Mouse (Mus musculus) hindbrain, embryonic 11.5 days (tissue): ENCODE results near the gene Espn. TPM values are rescaled to one million over a fixed set of nuclear protein-coding genes. Genes with fewer than 3 reads are reported as not detected.

Experiments used
- ATAC-seq: fragments of 200-750 bp; cut with Nextera tagmentation; 2 replicates; pipeline ENCODE4 v1.8.0; 2017; ENCODE audit warnings: mild to moderate bottlenecking, moderate TSS enrichment, moderate library complexity; ENCODE audit not compliant: low FRiP score
- DNase-seq: peaks from one replicate; pipeline ENCODE4 v3.0.0-alpha.2; 2015; ENCODE audit warnings: low spot score
- H3K27ac ChIP-seq: fragments of 300-500 bp; sonication (generic); 2 replicates; pipeline ENCODE4 v1.5.1; 2014; ENCODE audit warnings: mild to moderate bottlenecking, low read depth, low read length
- H3K27me3 ChIP-seq: fragments of 300-500 bp; sonication (generic); 2 replicates; pipeline ENCODE4 v1.6.1; 2014; ENCODE audit warnings: mild to moderate bottlenecking, low read length, moderate library complexity, mixed read lengths; ENCODE audit not compliant: control insufficient read depth, insufficient read depth
- H3K36me3 ChIP-seq: fragments of 300-500 bp; sonication (generic); 2 replicates; pipeline ENCODE4 v1.6.1; 2014; ENCODE audit warnings: mild to moderate bottlenecking, low read length, moderate library complexity, mixed read lengths; ENCODE audit not compliant: control insufficient read depth, insufficient read depth
- H3K4me1 ChIP-seq: fragments of 300-500 bp; sonication (generic); replicated peaks from 2 replicates; pipeline ENCODE4 v1.6.1; 2014; ENCODE audit warnings: low read length, mixed read lengths; ENCODE audit not compliant: control insufficient read depth, insufficient read depth
- H3K4me2 ChIP-seq: fragments of 300-500 bp; sonication (generic); replicated peaks from 2 replicates; pipeline ENCODE4 v1.6.1; 2014; ENCODE audit warnings: mild to moderate bottlenecking, low read depth, low read length
- H3K4me3 ChIP-seq: fragments of 300-500 bp; sonication (generic); 2 replicates; pipeline ENCODE4 v1.5.1; 2014; ENCODE audit warnings: low read depth, low read length
- H3K9ac ChIP-seq: fragments of 300-500 bp; sonication (generic); 2 replicates; pipeline ENCODE4 v1.6.1; 2014; ENCODE audit warnings: low read depth, low read length
- H3K9me3 ChIP-seq: fragments of 300-500 bp; sonication (generic); 2 replicates; pipeline ENCODE4 v1.6.1; 2016; ENCODE audit warnings: low read length; ENCODE audit not compliant: control insufficient read depth
- WGBS: fragments of 180-500 bp; shearing (Covaris S2); extraction: QIAGEN DNeasy Blood & Tissue Kit; methylation state at CpG from one replicate; pipeline ENCODE4 v1.1.7; 2014; 5-methylcytosine and 5-hydroxymethylcytosine counted together
- polyA plus RNA-seq: library from polyadenylated mRNA; unstranded; fragments of >200 nt; fragmentation: Nextera tagmentation; extraction: Ambion mirVana; gene quantifications from 2 replicates; pipeline ENCODE4 v1.2.1, GENCODE M21; 2014

Espn gene
- polyA plus RNA-seq, 1 experiment from 2014 or later = 2.0 TPM

DNA sequence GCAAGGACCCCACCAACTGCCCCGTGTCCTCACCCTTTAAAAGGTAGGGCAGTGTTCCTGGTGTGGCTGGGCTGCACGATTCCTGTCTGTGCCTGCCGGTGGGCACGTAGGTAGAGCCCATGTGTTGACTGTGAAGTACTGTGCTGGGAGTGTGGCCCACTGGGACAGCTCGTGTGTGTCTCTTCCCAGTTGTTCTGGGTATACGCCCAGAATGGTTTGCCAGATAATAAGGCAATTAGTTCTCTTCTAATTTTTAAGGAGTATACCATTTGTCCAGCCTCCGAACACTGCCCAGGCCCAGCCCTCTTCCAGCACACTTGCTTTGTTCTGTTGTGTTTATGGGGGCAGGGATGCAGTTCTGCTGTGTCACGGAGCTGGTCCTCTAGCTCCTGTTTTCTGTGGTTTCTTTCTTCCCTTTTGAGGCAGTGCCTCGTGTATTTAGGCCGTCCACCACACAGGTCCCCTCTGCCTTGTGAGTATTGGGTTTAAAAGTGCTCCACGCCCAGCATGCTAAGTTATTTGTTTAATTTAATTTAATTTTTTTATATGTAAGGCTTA lies 38.0 kb upstream of the Espn start:
- H3K36me3 ChIP-seq = no peaks in the 10 kb centered on the region
- no peak overlapping the region for H3K9ac ChIP-seq
- H3K27ac ChIP-seq = no peak overlapping the region
- 77% methylated on average over 11 of the region's 11 CpGs for WGBS
- H3K4me1 ChIP-seq = peaks cover 15% of the 10 kb centered on the region
- H3K27me3 ChIP-seq = no peaks in the 10 kb centered on the region
- no peaks in the 10 kb centered on the region for H3K9me3 ChIP-seq
- H3K4me3 ChIP-seq = no peak overlapping the region
- no peak overlapping the region for H3K4me2 ChIP-seq
- ATAC-seq (no peak), DNase-seq (no peak)

DNA sequence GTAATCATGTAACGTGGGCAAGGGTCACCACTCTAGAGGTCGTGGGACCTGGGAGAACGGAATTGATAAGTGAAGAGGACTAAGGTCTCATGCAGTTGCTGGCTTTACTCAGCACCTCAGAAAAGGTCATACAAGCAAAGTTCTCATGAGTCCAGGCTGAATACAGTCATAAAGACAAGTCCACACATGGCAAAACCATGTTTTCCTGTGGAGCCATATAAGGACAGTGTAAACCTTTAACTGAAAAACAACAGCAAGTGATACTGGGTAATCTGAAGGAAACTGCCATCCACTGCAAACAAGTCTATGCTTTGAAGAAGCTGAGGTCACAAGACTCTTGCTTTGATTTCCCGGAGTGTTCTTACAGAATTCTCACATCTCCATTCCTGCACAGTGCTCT lies 37.5 kb upstream of the Espn start:
- Histone ChIP-seq H3K4me2 (no peak overlapping the region), H3K9me3 (no peaks in the 10 kb centered on the region), H3K4me3 (no peak overlapping the region), H3K27ac (no peak overlapping the region), H3K4me1 (peaks cover 15% of the 10 kb centered on the region), H3K9ac (no peak overlapping the region), H3K27me3 (no peaks in the 10 kb centered on the region), H3K36me3 (no peaks in the 10 kb centered on the region)
- ATAC-seq (no peak), DNase-seq (no peak)
- WGBS = 93% methylated on average over 4 of the region's 4 CpGs

DNA sequence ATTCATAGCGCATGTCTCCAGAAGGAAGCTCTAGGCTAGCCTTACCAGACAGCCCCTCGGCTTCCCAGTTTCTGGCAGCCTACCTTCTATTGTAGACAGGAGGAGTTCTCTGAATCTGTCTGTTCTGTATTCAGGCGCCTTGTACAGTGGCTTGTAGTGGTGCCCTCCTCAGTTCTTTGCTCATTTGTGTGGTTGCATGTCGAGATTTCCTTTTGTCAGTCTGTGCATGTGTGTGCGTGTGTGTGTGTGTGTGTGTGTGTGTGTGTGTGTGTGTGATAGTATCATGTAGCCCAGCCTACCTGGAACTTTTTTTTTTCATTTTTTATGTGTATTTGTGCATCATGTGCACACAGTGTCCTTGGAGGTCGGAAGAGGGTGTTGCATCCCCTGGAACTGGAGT lies 36.9 kb upstream of the Espn start:
- no peak for DNase-seq
- no peak overlapping the region for H3K9ac ChIP-seq
- H3K27ac ChIP-seq = no peak overlapping the region
- no peak for ATAC-seq
- no peaks in the 10 kb centered on the region for H3K9me3 ChIP-seq
- no peaks in the 10 kb centered on the region for H3K36me3 ChIP-seq
- no peak overlapping the region for H3K4me2 ChIP-seq
- H3K4me1 ChIP-seq = peaks cover 15% of the 10 kb centered on the region
- no peak overlapping the region for H3K4me3 ChIP-seq
- H3K27me3 ChIP-seq = no peaks in the 10 kb centered on the region
- 91% methylated on average over 6 of the region's 6 CpGs for WGBS

DNA sequence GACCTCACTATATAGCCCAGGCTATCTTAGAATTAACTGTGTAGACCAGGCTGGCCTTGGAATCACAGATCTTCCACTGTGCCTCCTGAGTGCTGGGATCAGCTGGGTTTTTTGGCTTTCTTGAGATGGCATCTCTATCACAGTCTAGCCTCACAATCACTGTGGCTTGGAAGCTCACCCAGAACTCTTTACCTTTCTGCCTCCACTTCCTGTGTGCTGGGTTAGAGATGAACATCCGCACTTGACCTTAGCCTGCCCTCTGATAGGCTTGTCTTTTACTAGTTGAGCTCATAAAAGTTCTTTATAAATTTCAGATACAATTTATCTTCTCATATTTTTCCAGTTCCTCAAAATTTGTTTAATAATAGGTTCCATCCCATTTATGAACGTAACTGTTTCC lies 36.5 kb upstream of the Espn start:
- WGBS = 93% methylated on average over 2 of the region's 2 CpGs
- no peaks in the 10 kb centered on the region for H3K9me3 ChIP-seq
- ATAC-seq = no peak
- no peak overlapping the region for H3K9ac ChIP-seq
- H3K4me3 ChIP-seq = no peak overlapping the region
- peaks cover 15% of the 10 kb centered on the region for H3K4me1 ChIP-seq
- no peaks in the 10 kb centered on the region for H3K27me3 ChIP-seq
- no peaks in the 10 kb centered on the region for H3K36me3 ChIP-seq
- no peak for DNase-seq
- no peak overlapping the region for H3K4me2 ChIP-seq
- no peak overlapping the region for H3K27ac ChIP-seq

DNA sequence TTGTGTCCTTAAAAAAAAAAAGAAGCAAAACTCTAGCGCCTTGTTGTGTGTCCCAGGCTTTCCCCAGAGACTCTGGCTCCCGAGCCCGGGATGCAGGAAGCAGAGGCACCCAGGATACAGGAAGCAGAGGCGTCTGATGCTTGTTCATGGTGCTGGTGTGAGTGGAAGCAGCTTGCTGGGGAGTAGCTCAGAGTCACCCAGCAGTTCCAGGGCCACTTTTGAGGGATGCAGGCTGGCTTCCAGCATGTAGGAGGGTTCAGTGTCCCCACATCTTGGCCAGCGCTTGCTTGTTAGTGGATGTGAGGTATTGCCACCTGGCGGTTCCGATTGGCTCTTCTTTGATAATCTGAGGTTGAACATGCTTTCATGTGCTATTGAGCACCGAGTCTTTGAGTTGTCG lies 35.0 kb upstream of the Espn start:
- H3K4me3 ChIP-seq = no peak overlapping the region
- no peak overlapping the region for H3K4me2 ChIP-seq
- DNase-seq = no peak
- H3K9me3 ChIP-seq = no peaks in the 10 kb centered on the region
- H3K4me1 ChIP-seq = peaks cover 15% of the 10 kb centered on the region
- WGBS = 89% methylated on average over 9 of the region's 9 CpGs
- no peak for ATAC-seq
- no peak overlapping the region for H3K9ac ChIP-seq
- H3K27ac ChIP-seq = no peak overlapping the region
- no peaks in the 10 kb centered on the region for H3K27me3 ChIP-seq
- H3K36me3 ChIP-seq = no peaks in the 10 kb centered on the region

DNA sequence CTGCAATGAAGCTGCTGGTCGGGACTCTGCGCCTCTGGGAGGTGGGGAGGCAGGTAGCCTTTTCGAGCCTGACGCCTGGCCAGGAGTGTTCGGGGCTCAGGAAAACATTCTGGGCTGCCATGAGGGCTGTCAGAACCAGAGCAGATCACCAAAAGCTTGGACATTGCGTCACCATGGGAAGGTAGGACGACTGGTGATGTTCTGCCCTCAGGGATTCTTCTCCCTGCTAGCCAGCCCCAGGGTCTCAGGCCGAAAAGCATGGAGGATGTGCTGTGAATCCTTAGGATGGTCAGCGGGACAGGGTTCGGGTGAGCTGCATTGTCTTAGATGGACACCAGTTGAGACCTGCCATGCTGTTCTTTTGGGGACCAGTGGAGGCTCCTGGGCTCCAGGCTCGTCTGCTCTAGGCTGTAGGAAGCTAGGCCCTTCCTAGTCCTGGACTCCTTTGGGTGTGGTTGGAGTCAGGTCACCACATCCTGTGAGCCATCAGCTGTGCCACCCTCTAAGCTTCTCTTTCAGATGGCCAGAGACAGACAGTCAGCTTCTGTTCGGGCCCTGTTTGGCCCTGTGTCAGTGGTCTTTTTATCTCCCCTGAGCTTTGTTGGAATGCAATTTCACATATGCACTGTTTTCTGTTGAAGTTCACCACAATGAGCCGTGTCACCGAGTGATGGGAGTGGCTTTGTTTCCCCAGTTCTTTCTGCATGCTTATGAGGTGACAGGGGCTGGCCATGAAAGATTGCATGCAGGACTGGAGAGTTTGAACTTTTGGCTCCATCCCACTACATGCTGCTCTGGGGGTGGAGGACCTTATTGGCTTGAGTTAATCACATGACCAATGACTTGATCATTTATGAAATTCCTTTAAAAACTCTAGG lies 34.3 kb upstream of the Espn start:
- H3K4me3 ChIP-seq = no peak overlapping the region
- no peaks in the 10 kb centered on the region for H3K9me3 ChIP-seq
- H3K27ac ChIP-seq = 0 out of 2 replicates have a peak overlapping the region, but pooled peaks have one; percentile 38
- no peaks in the 10 kb centered on the region for H3K36me3 ChIP-seq
- WGBS = 35% methylated on average over 14 of the region's 14 CpGs
- ATAC-seq (peak; percentile 36; the same call in 1 of the 2 replicates), DNase-seq (no peak)
- peaks cover 15% of the 10 kb centered on the region for H3K4me1 ChIP-seq
- no peaks in the 10 kb centered on the region for H3K27me3 ChIP-seq
- peak overlapping the region; percentile 37 for H3K9ac ChIP-seq
- H3K4me2 ChIP-seq = peak overlapping the region; percentile 14

DNA sequence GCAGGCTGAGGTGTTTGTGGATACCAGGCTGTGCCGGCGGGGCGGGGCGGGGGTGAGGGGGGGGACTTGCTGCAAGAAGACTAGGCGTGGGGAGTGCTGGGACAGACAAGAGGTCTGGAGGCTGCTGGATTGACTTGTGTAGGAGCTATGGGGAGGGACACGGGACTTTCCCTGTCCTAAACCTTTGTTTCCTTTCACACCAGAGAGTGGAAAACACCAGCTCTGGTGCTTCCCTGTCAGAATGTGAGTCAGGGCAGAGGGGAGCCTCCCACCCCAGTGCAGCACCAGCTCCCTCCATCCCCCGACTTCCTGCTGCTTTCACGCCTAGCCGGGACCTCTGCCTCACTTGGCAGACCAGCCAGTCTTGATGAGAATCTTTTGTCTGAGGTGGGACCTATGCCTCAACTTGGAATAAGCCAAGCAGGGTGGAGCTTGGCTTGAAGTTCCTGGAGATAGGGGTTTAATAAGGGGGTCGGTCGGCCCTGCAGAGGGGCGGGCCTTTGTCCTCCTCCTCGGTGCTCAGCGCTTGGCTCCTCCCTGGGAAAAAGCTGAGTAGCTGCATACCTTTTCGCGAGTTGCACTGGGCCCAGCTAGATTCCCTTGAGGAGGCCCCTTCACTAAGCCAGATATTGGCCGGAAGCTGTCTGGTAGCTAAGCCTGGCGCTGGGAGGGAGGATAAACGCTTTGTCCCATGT lies 33.5 kb upstream of the Espn start:
- peak; percentile 58 for ATAC-seq
- Histone ChIP-seq H3K4me2 (peak overlapping the region; percentile 14), H3K36me3 (no peaks in the 10 kb centered on the region), H3K4me1 (peaks cover 15% of the 10 kb centered on the region), H3K27ac (0 out of 2 replicates have a peak overlapping the region, but pooled peaks have one; percentile 38), H3K9ac (peak overlapping the region; percentile 37), H3K27me3 (no peaks in the 10 kb centered on the region), H3K9me3 (no peaks in the 10 kb centered on the region), H3K4me3 (0 out of 2 replicates have a peak overlapping the region, but pooled peaks have one; percentile 4)
- WGBS = 10% methylated on average over 19 of the region's 19 CpGs
- peak; percentile 57 for DNase-seq

DNA sequence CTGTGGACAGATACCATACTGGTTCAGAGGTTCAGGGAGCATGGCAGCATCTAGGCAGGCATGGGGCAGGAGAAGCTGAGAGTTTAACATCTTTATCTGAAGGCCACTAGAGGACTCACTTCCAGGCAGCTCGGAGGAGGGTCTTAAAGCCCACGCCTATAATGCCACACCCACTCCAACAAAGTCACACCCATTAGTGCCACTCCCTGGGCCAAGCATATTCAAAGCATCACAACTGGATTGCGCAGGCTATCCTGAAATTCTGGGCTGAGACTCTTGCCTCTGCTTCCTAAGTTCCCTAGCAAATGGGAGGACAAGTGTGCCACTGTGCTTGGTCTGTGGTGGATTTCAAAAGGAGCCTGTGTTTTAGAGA lies 33.0 kb upstream of the Espn start:
- no peaks in the 10 kb centered on the region for H3K27me3 ChIP-seq
- no peaks in the 10 kb centered on the region for H3K9me3 ChIP-seq
- peak overlapping the region; percentile 14; the same call in 1 of the 2 replicates for H3K4me2 ChIP-seq
- H3K4me1 ChIP-seq = peaks cover 15% of the 10 kb centered on the region
- ATAC-seq = peak; percentile 65; the same call in 1 of the 2 replicates
- no peak overlapping the region for H3K9ac ChIP-seq
- no peaks in the 10 kb centered on the region for H3K36me3 ChIP-seq
- 6% methylated on average over 3 of the region's 3 CpGs for WGBS
- no peak overlapping the region for H3K4me3 ChIP-seq
- DNase-seq = peak; percentile 54
- 0 out of 2 replicates have a peak overlapping the region, but pooled peaks have one; percentile 38 for H3K27ac ChIP-seq
